18 mouse cellular contexts compared by ENCODE assay signal in the genomic region with DNA sequence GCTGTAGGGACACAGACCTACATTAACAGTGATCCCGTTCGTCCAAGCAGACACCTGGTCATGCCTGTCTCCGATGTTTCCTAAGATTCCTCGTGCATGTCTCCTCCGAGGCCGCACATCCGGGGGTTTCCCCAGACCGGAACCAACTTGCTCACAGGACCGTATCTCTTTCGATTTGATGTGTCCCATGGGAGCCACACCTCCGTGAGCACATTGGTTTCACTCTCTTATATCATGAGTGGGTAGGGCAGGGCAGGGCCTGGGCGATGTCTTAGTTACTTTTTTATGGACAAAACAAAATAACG. TPM values are rescaled to one million over a fixed set of nuclear protein-coding genes. Genes with fewer than 3 reads are reported as not detected.
A peak's percentile ranks its signal among the peaks of the same experiment; 100 is the strongest.
DNase-seq lines count a peak whose midpoint lies in the region; TF ChIP-seq lines count a peak whose summit lies in the region.
"Had no signal": no experiment of that assay in that cellular context is flagged by ENCODE, and none has a peak within 500 bp of the region (broad histone marks: within the 10 kb centered on the region; RNA-seq: fewer than 3 reads in every experiment).

No protein-coding gene starts in this region.

- WGBS in spleen, adult 2 months = 47% methylated on average over 13 of the region's 13 CpGs

- peak; percentile 95 for DNase-seq in A20 (ENCODE audit: low read depth, low spot score)
- DNase-seq in CD4-positive helper T cell, adult 2 months (ENCODE audit: low read depth, low spot score) = peak; percentile 78
- peak; percentile 84 for DNase-seq in induced T-regulatory cell, adult 2 months (ENCODE audit: low read depth)
- DNase-seq in spleen, adult 2 months (ENCODE audit: low read depth in 1 of 2, low spot score in 2 of 2) = peak; percentile 91 to 94
- DNase-seq in urinary bladder, postnatal 14 days (ENCODE audit: low spot score) = no peak
- DNase-seq in layer of hippocampus, adult 9-11 months = no peak
- no peak for DNase-seq in cerebellum, postnatal 10 days
- DNase-seq: heart, postnatal 36 days; kidney, adult 8-10 months; kidney, postnatal 4 days; thymus, postnatal 14 days had no signal

- peaks cover 35% of the 10 kb centered on the region for H3K4me1 ChIP-seq in spleen, adult 2 months (ENCODE audit: control insufficient read depth, insufficient read depth, insufficient read length)
- H3K4me1 ChIP-seq: limb, embryonic 15.5 days; midbrain, embryonic 13.5 days had no signal

- peak overlapping the region; percentile 42; the same call in 1 of the 2 replicates for H3K4me3 ChIP-seq in spleen, adult 2 months (ENCODE audit: extremely low read depth, insufficient read depth, insufficient read length)
- H3K4me3 ChIP-seq: erythroblast, embryonic 14.5 days; heart, embryonic 12.5 days; limb, embryonic 15.5 days; midbrain, embryonic 13.5 days; myocyte had no signal

- no peak for TF ChIP-seq CTCF in spleen, adult 2 months (IDR thresholded peaks at IDR 0.05; ENCODE audit: extremely low read depth, insufficient read depth, insufficient read length, insufficient replicate concordance)

- peak overlapping the region; percentile 79 for H3K27ac ChIP-seq in spleen, adult 2 months (ENCODE audit: insufficient read depth, low read length)
- H3K27ac ChIP-seq: limb, embryonic 15.5 days; midbrain, embryonic 13.5 days had no signal

- TF ChIP-seq POLR2A in spleen, adult 2 months (IDR thresholded peaks at IDR 0.05; ENCODE audit: low read depth, low read length) = no peak

- no peaks in the 10 kb centered on the region for H3K27me3 ChIP-seq in spleen, adult 2 months (ENCODE audit: control insufficient read depth, insufficient read depth, low read length)
- H3K27me3 ChIP-seq: limb, embryonic 15.5 days; midbrain, embryonic 13.5 days had no signal

- H3K36me3 ChIP-seq in spleen, adult 2 months (ENCODE audit: control insufficient read depth, insufficient read depth, low read length) = no peaks in the 10 kb centered on the region
- H3K36me3 ChIP-seq: heart, embryonic 12.5 days; limb, embryonic 15.5 days; midbrain, embryonic 13.5 days had no signal

RNA-seq across cellular contexts. Expression of a gene that starts 23.6 kb away (rescaled TPM):
- polyA plus RNA-seq in spleen, adult 2 months (2012; rRNA removed) = 78.1 and 82.7 TPM in 2 replicates

RNA-seq across cellular contexts. Expression of a gene that starts 49.3 kb away (rescaled TPM):
- polyA plus RNA-seq in spleen, adult 2 months (2012; rRNA removed) = 4.0 and 4.6 TPM in 2 replicates
- polyA plus RNA-seq: erythroblast, embryonic 14.5 days; heart, embryonic 12.5 days had no signal

RNA-seq across cellular contexts. Expression of a gene that starts 50.9 kb away (rescaled TPM):
- 0.08 TPM in 1 of 2 replicates, not detected in the other for polyA plus RNA-seq in spleen, adult 2 months (2012; rRNA removed)
- polyA plus RNA-seq: embryonic facial prominence, embryonic 11.5 days; erythroblast, embryonic 14.5 days; forebrain, embryonic 16.5 days; heart, embryonic 12.5 days; midbrain, embryonic 13.5 days had no signal

Comparison
In these comparisons a context has a peak if more than half of its experiments do, and no peak if none do; other contexts are left out.
1. DNase-seq: peak in A20 (single experiment), CD4-positive helper T cell, adult 2 months (single experiment), induced T-regulatory cell, adult 2 months (single experiment) and spleen, adult 2 months (2 of 2); none in urinary bladder, postnatal 14 days (single experiment), layer of hippocampus, adult 9-11 months (single experiment) and cerebellum, postnatal 10 days (0 of 2).